Mouse (Mus musculus) kidney, postnatal 14 days (tissue): ENCODE results near the gene Obox3.
"Not testable (repeated sequence)": the region's sequence is repeated elsewhere in the genome, so short reads cannot be mapped to it uniquely, and the experiment has no call there.

Experiments
- DNase-seq: peaks from one replicate; pipeline ENCODE4 v3.0.0; 2022; ENCODE audit warnings: mixed read lengths

Gene Obox3

GRCm38 (mm10) chr7:15639802-15640201 lies at the start of gene Obox3:
Gene Obox3, minus strand, starts transcription at chr7:15639902.
- DNase-seq = not testable (repeated sequence)

- DNase-seq = not testable (repeated sequence)
These were observed 130.3 kb downstream of the Obox3 start for GRCm38 (mm10) chr7:15509411-15509810.
